Mouse (Mus musculus) erythroblast, embryonic 14.5 days (primary cell): Measurements from ENCODE around the gene Tenm3.

Source experiments
- GATA1 ChIP-seq: IDR thresholded peaks from 2 replicates; pipeline ENCODE4 v1.6.1; 2012; ENCODE audit warnings: low read length, inconsistent platforms, mixed read lengths
- TAL1 ChIP-seq: IDR thresholded peaks from 3 replicates; pipeline ENCODE4 v1.6.1; 2012; ENCODE audit warnings: low read length, inconsistent platforms, mixed read lengths

GRCm38 (mm10) chr8:48293797-48294196 lies 550.0 kb downstream of the Tenm3 start:
- TF ChIP-seq TAL1: no peak
- TF ChIP-seq GATA1: no peak
